In the genomic region with DNA sequence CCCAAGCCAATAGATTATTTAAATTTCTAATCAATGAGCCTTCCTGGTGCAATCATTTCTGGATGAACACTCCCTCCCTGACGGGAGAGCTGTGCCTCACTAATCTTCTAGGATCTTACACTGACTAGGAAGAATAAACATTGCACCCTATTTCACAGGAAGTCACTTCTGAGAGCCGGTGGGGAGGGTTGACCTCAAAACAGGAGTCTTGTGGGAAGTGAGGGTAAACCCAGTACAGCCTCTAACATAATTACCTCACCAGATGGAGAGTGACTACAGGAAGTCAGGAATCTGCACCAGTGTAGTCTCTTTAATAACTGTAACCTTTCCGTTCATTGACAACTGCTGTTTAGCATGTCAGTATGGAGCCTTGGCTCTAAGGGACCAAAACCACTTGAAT, we compare ENCODE assay signal across 8 mouse cellular contexts.
DNase-seq lines count a peak whose midpoint lies in the region.

No protein-coding gene starts in this region.

- intact Hi-C loops in heart, postnatal 10 days (cut with DNase I) = loop anchor here (2.0 kb wide), 1 partner anchor 39 kb away; no protein-coding TSS in a partner anchor

- peak; percentile 21 to 57 for DNase-seq in heart, adult 9 months (ENCODE audit: low spot score in 2 of 2)
- DNase-seq in heart, postnatal 10 days = no peak
- DNase-seq in 416B (ENCODE audit: low read depth) = peak; percentile 93
- peak; percentile 19 for DNase-seq in embryo, embryonic 10.5 days (ENCODE audit: low spot score)
- peak; percentile 40 for DNase-seq in naive thymus-derived CD4-positive, alpha-beta T cell, adult 2 months (ENCODE audit: low read depth)
- no peak for DNase-seq in gastrocnemius, postnatal 25 days
- DNase-seq in cerebellum, postnatal 14 days = no peak
- no peak for DNase-seq in right cerebral cortex, postnatal 36 days (ENCODE audit: low spot score in 2 of 2)

Comparison
In these comparisons a context has a peak if more than half of its experiments do, and no peak if none do; other contexts are left out.
1. DNase-seq: peak in heart, adult 9 months (2 of 2), 416B (single experiment), embryo, embryonic 10.5 days (single experiment) and naive thymus-derived CD4-positive, alpha-beta T cell, adult 2 months (single experiment); none in heart, postnatal 10 days (0 of 2), gastrocnemius, postnatal 25 days (single experiment), cerebellum, postnatal 14 days (0 of 2) and right cerebral cortex, postnatal 36 days (0 of 2).